Mouse (Mus musculus) activated CD4-positive, CD25-positive, alpha-beta regulatory T cell, adult 4 months (primary cell): ENCODE data around the gene Map6. TPM values are rescaled to one million over a fixed set of nuclear protein-coding genes. Genes with fewer than 3 reads are reported as not detected.
"Not testable (repeated sequence)": the region's sequence is repeated elsewhere in the genome, so short reads cannot be mapped to it uniquely, and the experiment has no call there.

Experiments
- ATAC-seq: one replicate; pipeline ENCODE4 v1.8.0; 2017
- polyA plus RNA-seq, 2 experiments: library from polyadenylated mRNA; unstranded; fragments of 100-300 nt; shearing (Covaris generic); gene quantifications; one replicate each; pipeline ENCODE4 v1.2.1; 2017

Map6 gene
- polyA plus RNA-seq, 2 experiments from 2014 or later: 2.8 to 4.1 TPM

DNA sequence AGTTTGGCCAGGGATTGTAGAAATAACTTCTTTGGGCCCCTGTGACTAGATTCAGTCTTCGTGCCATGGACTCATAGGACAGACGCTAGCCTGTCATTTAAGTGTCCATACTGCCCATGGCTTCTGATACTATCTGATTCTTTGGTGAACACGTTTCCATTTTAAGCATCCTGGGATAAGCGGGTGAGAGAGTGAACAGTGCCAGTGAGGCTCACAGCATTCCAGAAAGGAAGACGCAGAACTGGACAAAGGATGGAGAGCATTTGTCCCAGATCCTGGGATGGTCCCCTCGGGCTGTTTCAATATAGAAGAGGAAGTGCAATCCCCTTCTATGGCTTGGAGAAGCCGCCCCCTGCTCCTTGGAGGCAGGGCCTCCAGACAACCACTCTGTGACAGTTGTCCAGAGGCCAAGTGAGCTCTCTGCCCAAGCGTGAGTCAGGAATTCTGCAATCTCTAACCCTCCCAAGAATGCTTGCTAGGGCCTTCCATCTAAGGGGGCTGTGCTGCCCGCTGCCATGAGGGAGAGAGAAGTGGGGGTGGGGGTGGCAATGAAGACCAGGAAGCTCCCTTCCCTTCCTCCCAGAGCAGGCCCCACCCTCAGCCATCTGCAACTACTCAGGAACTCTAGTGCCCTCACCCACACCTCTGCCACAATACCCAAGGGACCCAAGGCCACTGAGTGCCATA is 89.1 kb downstream of the Map6 start:
- no peak for ATAC-seq

DNA sequence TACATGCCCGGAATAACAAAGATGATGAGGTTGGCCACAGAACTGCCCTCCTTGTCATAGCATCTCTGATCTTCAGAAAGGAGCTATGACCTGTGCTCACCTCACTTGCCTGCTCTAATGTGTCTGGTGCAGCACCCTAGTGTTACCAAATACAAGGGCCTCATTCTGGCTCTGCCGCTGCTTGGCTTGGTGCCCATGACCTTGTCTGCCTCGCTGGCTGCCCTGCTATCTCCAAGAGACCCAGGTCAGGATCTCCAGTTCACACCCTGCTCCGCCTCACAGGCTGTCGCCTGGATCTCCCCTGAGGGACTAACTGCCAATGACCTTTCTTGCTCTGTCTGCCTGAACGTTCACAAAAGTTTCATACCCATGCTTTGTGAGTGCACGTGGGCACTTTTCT is 90.0 kb downstream of the Map6 start:
- ATAC-seq: no peak

DNA sequence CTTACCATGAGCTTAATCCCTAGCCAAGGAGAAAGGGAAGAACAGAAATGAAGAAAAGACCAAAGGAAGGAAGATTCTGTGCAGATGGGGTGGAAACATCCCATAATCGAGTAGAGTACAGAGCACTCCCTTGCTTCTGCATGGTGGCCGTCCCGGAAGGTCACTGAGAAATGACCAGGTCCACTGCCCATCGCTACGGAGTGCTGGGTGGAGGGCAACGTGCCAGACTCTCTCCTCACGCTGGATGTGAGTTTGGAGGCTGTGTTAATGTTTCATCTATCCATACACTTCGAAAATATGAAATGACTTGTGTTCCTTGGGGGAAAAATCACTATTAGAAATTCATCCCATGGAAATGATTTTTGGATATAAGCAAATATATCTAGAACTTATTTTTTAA is 91.1 kb downstream of the Map6 start:
- ATAC-seq: no peak

DNA sequence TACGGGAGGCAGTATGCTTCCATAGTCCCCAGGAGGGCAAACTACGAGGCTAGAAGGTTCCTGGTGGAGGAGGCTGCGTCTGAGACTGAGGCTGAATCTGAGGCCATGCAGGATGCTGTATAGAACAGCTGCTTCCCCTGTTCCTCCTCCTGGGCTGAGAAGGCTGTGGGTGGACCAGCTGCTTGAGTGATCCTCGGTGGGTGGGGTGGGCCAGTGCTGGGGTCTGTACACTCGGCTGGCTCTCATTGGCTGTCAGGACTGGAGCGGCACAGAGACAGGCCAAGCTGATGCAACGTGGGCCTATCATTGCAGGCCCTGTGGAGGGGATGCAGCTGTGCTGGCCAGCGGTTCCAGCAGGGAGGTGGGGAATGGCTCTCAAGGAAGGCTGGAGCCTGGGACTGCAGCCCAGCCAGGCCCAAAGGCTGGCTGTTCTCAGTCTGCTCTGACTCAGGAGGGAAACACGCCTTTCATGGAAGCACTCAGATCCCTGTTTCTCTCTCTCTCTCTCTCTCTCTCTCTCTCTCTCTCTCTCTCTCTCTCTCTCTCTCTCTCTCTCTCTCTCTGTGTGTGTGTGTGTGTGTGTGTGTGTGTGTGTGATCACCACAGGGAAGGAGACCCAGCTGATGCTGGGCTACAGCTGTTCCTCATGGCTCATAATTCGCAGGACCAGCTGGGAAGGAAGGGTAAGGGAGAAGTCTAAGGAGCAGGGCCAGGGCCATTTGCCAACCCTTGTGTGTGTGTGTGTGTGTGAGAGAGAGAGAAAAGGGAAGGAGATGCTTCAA is 93.0 kb downstream of the Map6 start:
- no peak for ATAC-seq

DNA sequence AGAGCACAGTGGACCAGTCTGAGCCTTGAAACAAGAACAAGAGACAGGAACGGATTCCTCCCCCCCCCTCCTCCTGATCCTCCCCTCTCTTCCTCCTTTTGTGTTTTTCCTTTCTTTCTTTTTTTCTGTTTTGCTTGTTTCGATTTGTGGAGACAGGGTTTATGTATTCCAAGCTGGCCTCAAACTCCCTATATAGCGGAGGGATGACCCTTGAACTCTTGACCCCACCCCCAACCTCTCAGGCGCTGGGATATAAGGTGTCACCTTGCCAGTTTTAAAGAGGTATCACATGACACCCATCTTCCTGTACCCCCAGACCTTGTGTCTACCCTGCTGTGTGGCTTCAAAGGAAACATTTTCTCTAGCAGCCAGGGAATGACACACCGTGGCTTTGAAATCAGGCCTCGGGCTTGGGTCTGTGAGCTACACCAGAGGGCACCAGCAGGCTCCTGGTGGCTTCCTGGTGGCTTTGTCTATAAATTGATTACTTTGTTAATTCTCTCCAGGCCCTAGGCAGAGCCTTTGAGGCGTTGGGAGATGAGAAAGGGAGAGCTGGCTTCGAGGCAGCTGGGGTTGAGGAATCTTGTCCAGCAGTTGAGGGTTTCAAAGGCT is 93.7 kb downstream of the Map6 start:
- no peak for ATAC-seq

DNA sequence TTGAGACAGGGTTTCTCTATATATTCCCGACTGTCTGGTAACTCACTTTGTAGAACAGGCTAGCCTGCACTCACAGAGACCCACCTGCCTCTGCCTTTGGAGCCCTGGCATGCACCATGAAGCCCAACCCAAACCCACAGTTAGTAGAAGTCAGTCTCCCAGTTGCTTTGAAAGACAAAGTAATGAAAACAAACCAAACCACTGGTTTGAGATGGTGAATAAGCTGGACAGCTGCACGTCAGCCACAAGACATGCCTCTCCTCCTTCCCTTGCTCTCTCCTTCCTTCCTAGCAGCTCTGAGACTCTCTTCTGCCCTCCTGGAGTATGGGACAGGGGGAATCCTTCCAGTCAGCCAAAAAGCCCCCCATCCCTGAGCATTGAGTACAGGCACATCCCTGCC is 94.9 kb downstream of the Map6 start:
- ATAC-seq: no peak

DNA sequence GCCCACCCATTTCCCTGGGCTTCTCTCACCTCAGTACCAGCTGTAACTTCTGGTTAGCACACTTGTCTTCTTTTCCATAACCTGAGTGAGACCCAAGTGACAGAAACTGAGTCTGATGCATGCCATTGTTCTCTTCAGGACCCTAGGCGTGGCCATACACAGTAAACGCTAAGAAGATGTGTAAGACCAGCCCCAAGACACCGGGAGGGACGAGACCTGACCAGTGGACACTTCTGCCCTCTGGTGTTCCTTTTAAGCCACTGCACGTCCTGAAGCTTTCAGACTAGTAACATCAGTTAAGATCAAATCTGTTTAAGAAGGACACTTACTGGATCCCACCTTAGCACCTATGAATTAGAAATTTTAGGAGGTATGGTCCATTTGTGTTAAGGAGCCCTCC is 97.8 kb downstream of the Map6 start:
- no peak for ATAC-seq

DNA sequence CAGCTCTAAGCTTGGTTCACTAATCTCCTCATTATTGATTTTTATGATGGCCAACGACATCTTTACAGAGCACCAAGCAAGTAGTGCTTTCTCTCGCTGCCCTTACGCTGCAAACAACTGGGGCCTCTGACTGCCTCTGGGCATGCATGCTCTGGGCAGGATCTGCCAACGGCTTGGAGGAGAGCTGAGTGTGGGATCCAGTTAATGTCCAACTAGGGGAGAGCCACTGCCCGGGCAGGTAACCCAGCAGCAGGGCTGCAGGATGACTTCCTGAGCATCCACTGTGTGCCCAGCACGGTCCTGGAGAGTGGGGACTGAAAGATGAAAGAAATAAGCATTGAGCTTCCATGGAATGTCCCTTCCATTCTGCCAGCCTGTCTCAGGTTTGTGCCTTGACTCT is 99.5 kb downstream of the Map6 start:
- no peak for ATAC-seq

DNA sequence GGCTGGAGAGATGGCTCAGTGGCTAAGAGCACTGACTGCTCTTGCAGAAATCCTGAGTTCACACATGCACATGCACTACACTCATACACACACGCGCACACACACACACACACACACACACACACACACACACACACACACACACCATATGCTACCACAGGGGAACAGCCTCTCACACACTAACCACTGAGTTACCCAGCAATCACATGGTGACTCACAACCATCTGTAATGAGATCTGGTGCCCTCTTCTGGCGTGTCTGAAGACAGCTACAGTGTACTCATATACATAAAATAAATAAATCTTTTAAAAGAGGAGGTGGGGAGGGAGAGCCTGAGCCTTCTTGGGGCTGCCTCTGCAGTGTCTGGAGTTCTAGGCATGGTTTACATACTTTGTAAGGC is 107.1 kb downstream of the Map6 start:
- not testable (repeated sequence) for ATAC-seq

DNA sequence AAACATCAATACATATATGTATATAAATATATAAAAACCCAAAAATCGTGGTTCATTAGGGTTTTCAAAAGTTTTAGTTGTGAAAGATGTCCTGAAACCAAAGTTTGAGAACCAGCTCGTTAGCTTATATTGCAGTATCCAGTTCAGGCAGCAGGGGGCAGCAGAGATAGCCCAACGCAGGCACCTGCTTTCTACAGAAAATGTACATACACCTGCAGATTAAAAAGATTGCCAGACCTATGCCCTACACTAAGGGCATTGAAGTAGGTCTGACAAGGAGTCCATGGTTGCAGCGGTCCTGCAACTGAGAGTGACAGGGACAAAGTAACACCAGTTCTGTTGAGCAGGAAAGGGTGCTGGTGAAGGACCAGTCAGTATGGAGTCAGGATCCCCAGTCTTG is 108.2 kb downstream of the Map6 start:
- ATAC-seq: peak; percentile 57

DNA sequence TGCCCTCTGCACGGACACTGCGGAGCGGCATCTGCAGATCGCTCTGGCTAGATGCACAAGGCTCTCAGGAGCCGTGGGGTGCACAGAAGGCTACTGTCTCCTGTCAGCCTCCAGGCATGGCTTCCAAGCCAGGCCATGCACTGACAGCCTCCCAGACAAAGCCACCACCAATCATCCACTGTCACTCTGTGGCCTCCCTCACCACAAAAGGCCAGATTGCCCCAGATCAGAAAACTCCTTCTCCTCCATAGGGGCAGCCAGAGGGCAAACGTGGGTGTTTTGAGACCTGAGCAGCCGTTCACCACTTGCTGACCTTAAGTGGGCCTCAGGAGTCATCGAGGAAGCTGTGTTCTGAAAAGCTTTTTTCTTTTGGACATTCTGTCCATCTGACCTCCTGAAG is 111.6 kb downstream of the Map6 start:
- no peak for ATAC-seq

DNA sequence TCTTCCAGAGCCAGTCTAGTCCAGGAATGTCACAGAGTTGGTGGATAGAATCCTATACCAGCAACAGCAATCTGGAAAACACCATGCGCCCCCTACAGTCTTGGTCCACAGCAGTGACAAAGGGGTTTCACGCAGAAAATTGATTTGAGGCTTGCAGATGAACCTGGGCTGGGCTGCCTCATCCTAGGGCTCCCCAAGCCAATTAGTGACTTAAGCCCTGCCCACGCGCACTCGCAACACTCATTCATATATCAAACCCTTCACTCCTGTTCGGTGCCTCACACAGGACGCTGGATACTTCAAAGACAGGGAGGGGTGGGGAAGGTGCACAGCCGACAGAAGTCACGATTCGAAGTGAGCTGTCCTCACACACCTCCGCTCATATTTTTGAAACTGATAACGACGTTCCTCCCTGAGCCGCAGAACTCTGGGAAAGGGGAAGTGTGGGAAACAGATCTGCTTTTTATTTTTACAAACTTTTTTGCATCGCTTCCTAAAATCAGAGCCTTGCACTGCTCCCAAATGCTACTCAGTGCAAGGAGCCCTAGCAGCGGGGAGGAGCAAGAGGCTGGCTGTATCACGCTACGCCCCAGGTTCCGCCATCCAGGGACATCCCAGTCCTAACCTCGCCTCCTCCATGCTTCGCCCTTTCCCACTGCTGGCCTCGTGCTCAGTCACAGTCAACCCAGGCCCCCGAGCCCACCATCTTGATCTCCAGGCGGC is 113.4 kb downstream of the Map6 start:
- ATAC-seq: peak; percentile 37

DNA sequence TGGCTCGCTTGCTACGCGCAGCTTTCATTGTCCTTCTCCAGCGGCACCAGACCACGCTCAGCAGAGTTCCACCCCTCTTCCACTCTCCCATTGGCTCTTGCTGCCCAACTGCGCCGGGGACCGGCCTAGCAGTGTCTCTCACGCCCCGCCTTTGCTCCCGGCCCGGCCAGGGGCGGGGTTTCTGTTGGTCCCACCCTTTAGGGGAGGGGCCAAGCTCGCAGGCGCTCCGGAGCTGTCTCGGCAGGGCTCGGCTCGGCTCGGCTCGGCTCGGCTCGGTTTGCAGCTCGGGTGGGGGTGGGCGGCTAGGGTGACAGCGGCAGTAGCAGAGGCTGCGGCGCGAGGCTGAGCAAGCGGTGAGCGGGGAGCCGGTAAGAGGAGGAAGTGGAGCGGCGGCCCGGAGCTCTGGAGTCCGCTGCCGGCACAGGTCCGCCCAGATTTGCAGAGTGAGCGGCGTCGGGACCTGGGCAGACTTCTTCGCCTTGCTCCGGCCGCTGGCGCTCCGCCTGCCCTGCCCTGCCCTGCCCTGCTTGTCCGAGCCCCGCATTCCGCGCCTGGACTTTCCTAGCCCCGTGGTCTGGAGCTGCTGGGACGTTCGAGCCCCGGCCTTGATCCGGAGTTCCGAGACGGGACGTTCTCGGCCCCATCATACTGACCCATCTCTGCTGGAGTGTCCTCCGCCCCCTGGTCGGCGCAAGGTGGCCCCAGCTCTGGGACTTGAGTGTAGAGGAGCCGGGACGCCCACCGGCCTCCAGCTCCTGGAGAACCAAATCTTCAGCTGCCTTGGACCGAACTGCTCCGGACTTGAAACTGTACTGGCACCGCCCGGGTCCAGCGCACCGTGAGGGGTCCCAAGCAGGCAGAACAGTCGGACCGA is 114.2 kb downstream of the Map6 start, which contains the start of gene Gdpd5:
Gene Gdpd5 (plus strand): TSS at position 201 of the 874 bp plus-strand sequence.
- ATAC-seq: peak; percentile 94

DNA sequence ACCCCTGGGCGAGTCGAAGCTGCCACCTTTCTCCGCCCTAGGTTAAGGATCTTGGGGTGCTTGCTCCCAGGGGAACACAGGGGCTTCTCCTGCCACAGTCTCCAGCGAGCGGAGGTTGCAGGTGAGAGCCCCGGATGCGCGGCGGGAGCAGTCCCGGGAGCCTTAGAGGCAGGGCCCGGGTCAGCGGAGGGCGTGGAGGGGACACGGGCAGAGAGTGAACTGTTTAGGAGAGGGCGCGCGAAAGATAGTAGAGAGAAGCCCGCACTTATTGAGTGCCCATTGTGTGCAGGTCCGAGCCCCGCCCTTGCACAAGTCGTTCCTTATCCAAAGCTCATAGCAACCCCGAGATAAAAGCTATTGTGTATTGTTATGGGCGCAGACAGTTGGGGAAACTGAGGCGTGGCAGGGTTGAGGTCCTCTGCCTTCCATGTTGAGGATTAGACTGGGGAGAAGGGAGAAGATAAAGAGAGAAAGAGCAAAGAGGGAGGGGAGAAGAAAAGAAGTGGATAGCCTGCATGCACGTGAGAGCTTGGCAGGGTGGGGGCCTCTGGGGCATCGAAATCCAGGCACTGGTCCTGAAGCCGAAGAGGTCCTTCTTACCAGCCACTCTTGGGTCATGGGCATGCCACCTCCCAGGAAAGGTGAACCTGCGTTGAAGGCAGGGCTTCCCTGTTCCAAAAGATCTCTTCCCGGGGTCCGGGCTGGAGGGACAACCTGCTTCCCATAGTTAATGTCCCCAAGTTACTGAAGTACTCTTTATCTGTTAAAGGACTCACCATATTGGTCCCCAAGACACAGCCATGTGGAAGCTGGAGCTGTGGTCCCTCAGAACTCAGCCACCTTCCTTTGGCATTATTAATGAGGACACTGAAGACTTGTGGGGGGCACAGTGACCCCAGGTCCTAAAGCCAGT is 115.1 kb downstream of the Map6 start:
- ATAC-seq: no peak

DNA sequence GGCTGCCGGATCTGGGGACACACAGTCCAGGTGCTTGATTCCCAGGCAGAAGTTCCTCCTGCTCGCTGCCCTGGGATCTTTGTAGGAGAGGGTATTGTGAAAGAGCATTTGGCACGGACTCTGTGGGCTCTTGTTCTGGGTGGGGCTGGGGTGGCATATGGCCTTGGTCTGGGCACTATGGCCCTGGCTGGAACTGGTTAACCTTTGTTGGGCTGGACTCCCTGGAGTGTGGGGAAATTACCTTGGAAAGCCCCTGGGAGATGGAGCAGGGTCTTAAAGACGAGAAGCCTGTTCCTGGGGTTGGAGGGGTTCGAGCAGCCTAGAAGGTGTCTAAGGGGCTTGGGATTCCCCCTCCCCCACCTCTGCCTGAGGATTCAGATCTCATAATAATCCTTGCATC is 116.0 kb downstream of the Map6 start:
- no peak for ATAC-seq

DNA sequence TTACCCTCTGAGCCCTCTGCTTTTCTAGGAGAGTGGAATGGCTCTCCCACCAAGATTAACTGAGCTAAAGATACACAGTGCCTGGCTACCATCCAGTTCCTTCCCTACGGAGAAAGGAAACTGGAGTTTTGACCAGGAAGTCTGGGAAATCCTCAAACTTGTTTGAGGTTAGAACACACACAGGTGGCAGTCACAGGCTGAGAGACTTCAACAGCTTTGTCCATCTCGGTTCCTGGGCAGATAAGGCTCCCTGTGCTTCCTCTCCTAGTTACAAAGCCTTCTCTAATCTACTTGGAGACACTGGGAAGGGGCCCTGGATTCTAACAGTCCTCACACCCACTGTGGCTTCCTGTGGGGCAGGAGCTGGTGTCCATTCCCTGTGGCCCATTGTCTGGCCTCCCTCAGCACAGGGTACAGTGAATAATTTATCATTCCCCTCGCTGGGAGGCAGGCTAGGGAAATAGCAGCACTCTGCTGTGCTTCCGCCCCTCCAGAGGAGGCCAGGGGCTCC is 116.9 kb downstream of the Map6 start:
- ATAC-seq: no peak

DNA sequence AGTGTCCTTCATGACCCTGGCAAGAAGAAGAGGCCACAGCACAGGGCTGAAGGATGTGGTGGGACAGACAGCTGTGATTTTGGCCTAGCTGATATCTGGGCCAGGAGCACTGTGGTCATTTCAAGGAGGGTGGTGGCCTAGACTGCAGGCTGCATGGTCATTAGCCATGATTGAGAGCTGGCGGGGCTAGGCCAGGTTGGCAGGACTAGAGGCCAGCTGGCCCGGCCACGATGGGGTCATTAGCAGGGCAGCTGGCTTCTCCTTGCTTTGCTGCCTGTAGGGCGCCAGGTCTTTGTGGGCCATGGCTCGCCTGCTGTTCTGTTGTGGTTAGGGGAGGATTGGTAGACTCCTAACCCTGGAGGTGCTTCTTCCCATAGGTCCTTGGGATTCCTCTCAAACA is 118.8 kb downstream of the Map6 start:
- no peak for ATAC-seq
